Mouse (Mus musculus) 3T3-L1 (cell line): Measurements from ENCODE around the gene Smarcd2.
A peak's percentile ranks its signal among the peaks of the same experiment; 100 is the strongest.

Source experiments
- DNase-seq: peaks from one replicate; pipeline ENCODE4 v3.0.0-alpha.2; 2015; ENCODE audit warnings: low read depth, low spot score

The Smarcd2 gene

GRCm38 (mm10) chr11:106272644-106273310, at the start of gene Smarcd2:
TSS of gene Smarcd2 (minus strand) at chr11:106272972.
- DNase-seq = peak; percentile 98

- DNase-seq = peak; percentile 21
Observed at GRCm38 (mm10) chr11:106318406-106319366, 45.9 kb upstream of the Smarcd2 start.

GRCm38 (mm10) chr11:106317801-106318200, 45.0 kb upstream of the Smarcd2 start:
- no peak for DNase-seq

GRCm38 (mm10) chr11:106316416-106316815, 43.6 kb upstream of the Smarcd2 start:
- peak; percentile 36 for DNase-seq

GRCm38 (mm10) chr11:106314333-106314812, 41.6 kb upstream of the Smarcd2 start, which contains the start of gene Cd79b:
TSS of gene Cd79b (minus strand) at chr11:106314762.
- no peak for DNase-seq

- DNase-seq = no peak
Observed at GRCm38 (mm10) chr11:106313533-106313932, 40.8 kb upstream of the Smarcd2 start.

- no peak for DNase-seq
Observed at GRCm38 (mm10) chr11:106310123-106310522, 37.4 kb upstream of the Smarcd2 start.

GRCm38 (mm10) chr11:106308162-106308561, 35.4 kb upstream of the Smarcd2 start:
- no peak for DNase-seq

- DNase-seq = no peak
Observed at GRCm38 (mm10) chr11:106307432-106307831, 34.7 kb upstream of the Smarcd2 start.

- no peak for DNase-seq
Observed at GRCm38 (mm10) chr11:106306758-106307157, 34.0 kb upstream of the Smarcd2 start.

GRCm38 (mm10) chr11:106306065-106306385, 33.3 kb upstream of the Smarcd2 start:
- no peak for DNase-seq

GRCm38 (mm10) chr11:106305348-106306064, 32.7 kb upstream of the Smarcd2 start:
- no peak for DNase-seq

- peak; percentile 85 for DNase-seq
Observed at GRCm38 (mm10) chr11:106302634-106303033, 29.9 kb upstream of the Smarcd2 start.

GRCm38 (mm10) chr11:106301765-106302164, 29.0 kb upstream of the Smarcd2 start, which contains the start of gene Gh:
TSS of gene Gh (minus strand) at chr11:106301865.
- no peak for DNase-seq

- DNase-seq = no peak
Observed at GRCm38 (mm10) chr11:106291861-106292260, 19.1 kb upstream of the Smarcd2 start.

GRCm38 (mm10) chr11:106290376-106290775, 17.6 kb upstream of the Smarcd2 start:
- no peak for DNase-seq

- no peak for DNase-seq
Observed at GRCm38 (mm10) chr11:106289369-106289768, 16.6 kb upstream of the Smarcd2 start.

- peak; percentile 39 for DNase-seq
Observed at GRCm38 (mm10) chr11:106286987-106287386, 14.2 kb upstream of the Smarcd2 start.

- no peak for DNase-seq
Observed at GRCm38 (mm10) chr11:106286206-106286605, 13.4 kb upstream of the Smarcd2 start.

- no peak for DNase-seq
Observed at GRCm38 (mm10) chr11:106284126-106284525, 11.4 kb upstream of the Smarcd2 start.

- no peak for DNase-seq
Observed at GRCm38 (mm10) chr11:106283371-106283770, 10.6 kb upstream of the Smarcd2 start.

- peak; percentile 35 for DNase-seq
Observed at GRCm38 (mm10) chr11:106282452-106282851, 9.7 kb upstream of the Smarcd2 start.
